Mouse (Mus musculus): ENCODE results near the gene Obox8.

Obox8 gene

GRCm38 (mm10) chr7:14333457-14333856 is at the start of gene Obox8:
Gene Obox8 (minus strand): TSS chr7:14333557.
- DNase-seq, result no peak

DNA sequence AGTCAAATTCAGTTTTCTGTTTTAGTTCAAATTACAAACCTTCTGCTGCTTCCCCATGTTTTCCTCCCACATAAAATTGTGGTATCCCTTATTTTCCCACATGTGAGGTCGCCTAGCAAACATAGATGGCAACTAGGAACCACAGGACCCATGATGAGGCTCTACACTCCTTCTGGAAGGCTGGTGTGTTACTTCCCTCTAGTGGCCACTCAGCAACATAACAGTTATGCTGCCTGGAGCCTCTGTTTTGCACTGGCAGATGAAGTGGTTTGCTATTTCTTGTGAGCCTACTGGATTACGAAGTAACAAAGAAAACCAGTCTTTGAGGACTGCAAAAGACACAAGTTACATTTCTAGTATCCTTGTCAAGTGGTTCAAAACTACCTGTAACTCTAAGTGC is 16.1 kb downstream of the Obox8 start:
- DNase-seq, result no peak

DNA sequence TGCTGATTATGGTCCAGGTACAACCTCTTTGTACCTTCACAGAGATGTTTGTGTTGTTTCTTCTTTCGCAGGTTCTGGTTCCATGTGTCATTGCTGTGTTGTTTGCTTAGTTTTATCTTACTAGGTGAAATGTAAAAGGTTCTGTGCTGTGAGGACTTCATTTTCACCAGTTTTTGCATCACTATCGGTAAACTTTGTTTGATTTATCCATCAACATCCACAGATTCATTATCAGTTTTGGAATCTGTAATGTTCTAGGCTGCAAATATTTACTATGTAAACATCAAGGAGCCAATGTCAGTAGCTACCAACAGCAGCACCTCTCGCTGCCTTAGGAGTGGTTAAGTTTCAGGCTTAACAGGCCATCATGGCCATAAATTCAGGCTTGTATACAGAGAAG is 24.7 kb downstream of the Obox8 start:
- no peak for DNase-seq

DNA sequence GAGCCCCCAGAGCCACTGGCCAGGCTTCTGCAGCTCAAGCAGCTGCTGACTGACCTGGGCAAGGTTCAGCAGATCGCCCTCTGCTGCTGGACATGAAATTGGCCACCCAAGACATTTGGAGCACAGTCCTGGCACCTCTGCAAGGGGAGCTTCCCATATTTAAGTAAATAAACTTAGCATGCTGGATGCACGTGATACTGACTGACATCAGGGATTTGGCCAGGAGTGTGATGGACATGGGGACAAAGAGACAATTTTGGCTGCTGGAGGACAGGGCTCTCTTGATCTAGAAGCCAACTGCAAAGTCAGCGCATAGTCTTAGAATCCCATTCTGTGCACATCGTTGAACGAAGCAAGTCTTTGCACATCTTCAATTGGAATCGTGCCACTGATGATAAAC is 25.8 kb downstream of the Obox8 start:
- DNase-seq, result no peak
